Mouse (Mus musculus): Measurements from ENCODE around the gene Rbms1. TPM values are rescaled to one million over a fixed set of nuclear protein-coding genes. Genes with fewer than 3 reads are reported as not detected.
"Not testable (repeated sequence)": the region's sequence is repeated elsewhere in the genome, so short reads cannot be mapped to it uniquely, and the experiment has no call there.

The Rbms1 gene
- polyA plus RNA-seq, 1 experiment from 2014 or later: 117 TPM

GRCm38 (mm10) chr2:60837616-60838015 is 125.4 kb downstream of the Rbms1 start:
- Histone ChIP-seq H3K4me3 (replicated peaks) (no peak overlapping the region), H3K36me3 (peaks cover 27% of the 10 kb centered on the region), H3K27me3 (no peaks in the 10 kb centered on the region), H3K27ac (no peak overlapping the region), H3K4me1 (peaks cover 16% of the 10 kb centered on the region), H3K9me3 (replicated peaks) (no peaks in the 10 kb centered on the region), H3K4me2 (no peak overlapping the region), H3K9ac (no peak overlapping the region)
- ATAC-seq (replicated peaks; ENCODE audit: low FRiP score): no peak
- 68% methylated on average over 5 of the region's 5 CpGs for WGBS

GRCm38 (mm10) chr2:60836237-60836636 is 126.8 kb downstream of the Rbms1 start:
- Histone ChIP-seq H3K9me3 (replicated peaks) (no peaks in the 10 kb centered on the region), H3K4me3 (replicated peaks) (no peak overlapping the region), H3K36me3 (peaks cover 19% of the 10 kb centered on the region), H3K9ac (no peak overlapping the region), H3K27ac (no peak overlapping the region), H3K27me3 (no peaks in the 10 kb centered on the region), H3K4me1 (peaks cover 16% of the 10 kb centered on the region), H3K4me2 (no peak overlapping the region)
- ATAC-seq (replicated peaks; ENCODE audit: low FRiP score): no peak
- WGBS: 78% methylated on average over 7 of the region's 7 CpGs

GRCm38 (mm10) chr2:60834293-60834692 is 128.7 kb downstream of the Rbms1 start:
- WGBS: 82% methylated on average over 7 of the region's 7 CpGs
- Histone ChIP-seq H3K4me2 (no peak overlapping the region), H3K36me3 (peaks cover 11% of the 10 kb centered on the region; the same call in 1 of the 2 replicates), H3K9ac (no peak overlapping the region), H3K27ac (no peak overlapping the region), H3K27me3 (no peaks in the 10 kb centered on the region), H3K4me1 (peaks cover 16% of the 10 kb centered on the region), H3K4me3 (replicated peaks) (no peak overlapping the region), H3K9me3 (replicated peaks) (no peaks in the 10 kb centered on the region)
- no peak for ATAC-seq (replicated peaks; ENCODE audit: low FRiP score)

- WGBS: 82% methylated on average over 8 of the region's 8 CpGs
- H3K36me3 ChIP-seq: peaks cover 11% of the 10 kb centered on the region; the same call in 1 of the 2 replicates
- no peak overlapping the region for H3K9ac ChIP-seq
- ATAC-seq (replicated peaks; ENCODE audit: low FRiP score): no peak
- H3K27ac ChIP-seq: no peak overlapping the region
- H3K4me1 ChIP-seq: peaks cover 18% of the 10 kb centered on the region
- H3K27me3 ChIP-seq: no peaks in the 10 kb centered on the region
- no peak overlapping the region for H3K4me2 ChIP-seq
- H3K4me3 ChIP-seq (replicated peaks): no peak overlapping the region
- H3K9me3 ChIP-seq (replicated peaks): no peaks in the 10 kb centered on the region
Measured at GRCm38 (mm10) chr2:60832254-60832653, 130.7 kb downstream of the Rbms1 start.

GRCm38 (mm10) chr2:60830464-60830863 is 132.5 kb downstream of the Rbms1 start:
- 40% methylated on average over 1 of the region's 1 CpGs for WGBS
- H3K9me3 ChIP-seq (replicated peaks); H3K9ac ChIP-seq; H3K4me3 ChIP-seq (replicated peaks); H3K27me3 ChIP-seq; ATAC-seq (replicated peaks; ENCODE audit: low FRiP score); H3K4me2 ChIP-seq; H3K36me3 ChIP-seq; H3K27ac ChIP-seq: not testable (repeated sequence)
- H3K4me1 ChIP-seq: peaks cover 20% of the 10 kb centered on the region

DNA sequence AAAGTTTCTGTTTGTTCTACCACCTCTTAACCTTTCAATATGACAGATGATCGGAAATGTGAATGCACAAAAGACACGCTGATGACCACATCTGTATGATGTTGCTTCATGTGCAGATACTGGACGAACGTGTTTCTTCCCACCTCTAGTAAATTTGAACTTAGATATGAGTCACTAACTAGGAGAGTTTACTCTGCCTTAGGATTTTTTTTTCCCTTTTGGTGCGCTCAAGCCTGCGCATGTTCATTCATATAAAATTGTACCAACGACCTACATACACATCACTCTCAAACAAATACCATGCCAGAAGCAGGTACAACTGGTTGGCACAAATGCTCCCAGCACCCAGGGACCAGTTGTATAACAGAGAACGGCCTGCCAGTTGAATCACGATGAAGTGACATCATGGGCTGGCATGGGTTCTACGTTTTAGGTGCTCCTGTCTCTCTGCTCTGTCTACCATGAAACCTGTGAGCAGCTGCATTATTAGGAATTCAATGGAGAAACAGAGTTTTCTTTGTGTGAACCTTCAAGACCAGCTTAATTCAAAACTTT is 134.0 kb downstream of the Rbms1 start:
- 0 out of 2 replicates have a peak, but pooled peaks cover 3% of the 10 kb centered on the region for H3K36me3 ChIP-seq
- H3K9me3 ChIP-seq (replicated peaks): no peaks in the 10 kb centered on the region
- H3K27ac ChIP-seq: no peak overlapping the region
- H3K4me2 ChIP-seq: no peak overlapping the region
- H3K9ac ChIP-seq: no peak overlapping the region
- 88% methylated on average over 10 of the region's 10 CpGs for WGBS
- H3K4me1 ChIP-seq: peaks cover 20% of the 10 kb centered on the region
- no peaks in the 10 kb centered on the region for H3K27me3 ChIP-seq
- H3K4me3 ChIP-seq (replicated peaks): no peak overlapping the region
- no peak for ATAC-seq (replicated peaks; ENCODE audit: low FRiP score)

GRCm38 (mm10) chr2:60827152-60827428 is 135.9 kb downstream of the Rbms1 start:
- WGBS: 56% methylated on average over 5 of the region's 5 CpGs
- 0 out of 2 replicates have a peak, but pooled peaks have one; percentile 9 for ATAC-seq (replicated peaks; ENCODE audit: low FRiP score)
- H3K27ac ChIP-seq: no peak overlapping the region

GRCm38 (mm10) chr2:60826406-60827151 is 136.4 kb downstream of the Rbms1 start:
- Histone ChIP-seq H3K9ac (no peak overlapping the region), H3K4me3 (replicated peaks) (no peak overlapping the region), H3K9me3 (replicated peaks) (no peaks in the 10 kb centered on the region), H3K27ac (no peak overlapping the region), H3K36me3 (no peaks in the 10 kb centered on the region), H3K4me2 (no peak overlapping the region), H3K27me3 (no peaks in the 10 kb centered on the region), H3K4me1 (peaks cover 20% of the 10 kb centered on the region)
- ATAC-seq (replicated peaks; ENCODE audit: low FRiP score): no peak
- 83% methylated on average over 11 of the region's 11 CpGs for WGBS

More at GRCm38 (mm10) chr2:60827152-60827428, 135.9 kb downstream of the Rbms1 start:
- Histone ChIP-seq H3K9me3 (replicated peaks) (no peaks in the 10 kb centered on the region), H3K4me3 (replicated peaks) (no peak overlapping the region), H3K4me1 (peaks cover 20% of the 10 kb centered on the region), H3K9ac (no peak overlapping the region), H3K27me3 (no peaks in the 10 kb centered on the region), H3K4me2 (no peak overlapping the region), H3K36me3 (no peaks in the 10 kb centered on the region)

GRCm38 (mm10) chr2:60825690-60826089 is 137.3 kb downstream of the Rbms1 start:
- Histone ChIP-seq H3K36me3 (no peaks in the 10 kb centered on the region), H3K27ac (no peak overlapping the region), H3K9me3 (replicated peaks) (no peaks in the 10 kb centered on the region), H3K4me1 (peaks cover 20% of the 10 kb centered on the region), H3K9ac (no peak overlapping the region), H3K27me3 (no peaks in the 10 kb centered on the region), H3K4me2 (no peak overlapping the region), H3K4me3 (replicated peaks) (no peak overlapping the region)
- no peak for ATAC-seq (replicated peaks; ENCODE audit: low FRiP score)
- 80% methylated on average over 4 of the region's 4 CpGs for WGBS

GRCm38 (mm10) chr2:60821635-60822034 is 141.4 kb downstream of the Rbms1 start:
- no peaks in the 10 kb centered on the region for H3K9me3 ChIP-seq (replicated peaks)
- ATAC-seq (replicated peaks; ENCODE audit: low FRiP score): no peak
- H3K4me3 ChIP-seq (replicated peaks): no peak overlapping the region
- WGBS: 91% methylated on average over 3 of the region's 3 CpGs
- peaks cover 15% of the 10 kb centered on the region for H3K4me1 ChIP-seq
- H3K27ac ChIP-seq: no peak overlapping the region
- no peaks in the 10 kb centered on the region for H3K27me3 ChIP-seq
- H3K4me2 ChIP-seq: no peak overlapping the region
- no peaks in the 10 kb centered on the region for H3K36me3 ChIP-seq
- H3K9ac ChIP-seq: no peak overlapping the region

DNA sequence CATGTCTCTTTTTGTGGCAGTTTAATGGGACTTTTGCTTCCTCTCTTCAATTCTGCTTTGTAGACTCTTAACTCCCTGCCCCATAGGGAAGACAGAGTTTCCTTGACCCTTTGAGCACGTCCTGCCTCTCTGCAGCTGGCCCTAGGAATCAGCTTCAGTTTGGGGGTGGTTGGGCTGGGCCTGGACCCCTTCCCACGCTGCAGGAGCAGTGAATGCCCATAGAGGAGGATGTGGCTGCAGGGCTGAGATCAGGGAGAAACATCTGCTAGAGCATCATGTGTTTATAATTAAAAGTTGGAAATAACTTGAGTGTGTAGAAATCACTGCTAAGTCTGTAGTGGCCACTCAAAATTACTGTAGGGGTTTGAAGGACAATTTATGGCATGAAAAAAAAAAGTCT is 144.4 kb downstream of the Rbms1 start:
- 28% methylated on average over 2 of the region's 2 CpGs for WGBS
- H3K9ac ChIP-seq: no peak overlapping the region
- H3K4me1 ChIP-seq: peaks cover 13% of the 10 kb centered on the region
- H3K27me3 ChIP-seq: no peaks in the 10 kb centered on the region
- H3K4me3 ChIP-seq (replicated peaks): no peak overlapping the region
- H3K36me3 ChIP-seq: no peaks in the 10 kb centered on the region
- H3K27ac ChIP-seq: no peak overlapping the region
- H3K4me2 ChIP-seq: no peak overlapping the region
- no peak for ATAC-seq (replicated peaks; ENCODE audit: low FRiP score)
- H3K9me3 ChIP-seq (replicated peaks): no peaks in the 10 kb centered on the region

DNA sequence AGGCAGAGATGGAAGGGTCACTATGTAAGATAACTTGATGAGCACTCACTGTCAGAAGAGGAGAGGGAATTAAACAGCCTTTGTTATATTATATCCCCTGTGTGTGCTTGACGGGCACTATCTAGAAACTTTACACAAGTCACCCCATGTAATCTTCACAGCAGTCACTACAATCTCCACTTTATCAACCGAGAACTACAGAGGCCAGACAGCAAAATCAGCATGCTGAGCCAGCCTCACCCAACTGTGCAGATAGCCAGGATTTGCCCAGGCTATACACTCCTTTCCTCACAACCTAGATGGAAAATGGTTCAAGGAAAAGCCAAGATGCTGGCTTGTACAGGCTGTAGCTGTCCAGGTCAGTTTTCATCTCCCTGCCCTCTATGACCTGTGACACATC is 146.7 kb downstream of the Rbms1 start:
- 81% methylated on average over 2 of the region's 2 CpGs for WGBS
- H3K9ac ChIP-seq: no peak overlapping the region

GRCm38 (mm10) chr2:60814788-60815187 is 148.2 kb downstream of the Rbms1 start:
- H3K36me3 ChIP-seq: no peaks in the 10 kb centered on the region
- H3K4me1 ChIP-seq: peaks cover 26% of the 10 kb centered on the region
- H3K9ac ChIP-seq: no peak overlapping the region
- H3K27ac ChIP-seq: no peak overlapping the region
- WGBS: 72% methylated on average over 6 of the region's 6 CpGs
- H3K4me2 ChIP-seq: no peak overlapping the region
- no peaks in the 10 kb centered on the region for H3K9me3 ChIP-seq (replicated peaks)
- no peak overlapping the region for H3K4me3 ChIP-seq (replicated peaks)
- no peak for ATAC-seq (replicated peaks; ENCODE audit: low FRiP score)
- H3K27me3 ChIP-seq: no peaks in the 10 kb centered on the region

More for the DNA sequence above, 146.7 kb downstream of the Rbms1 start:
- no peak for ATAC-seq (replicated peaks; ENCODE audit: low FRiP score)
- Histone ChIP-seq H3K27me3 (no peaks in the 10 kb centered on the region), H3K27ac (no peak overlapping the region), H3K4me2 (no peak overlapping the region), H3K36me3 (no peaks in the 10 kb centered on the region), H3K4me3 (replicated peaks) (no peak overlapping the region), H3K4me1 (peaks cover 21% of the 10 kb centered on the region), H3K9me3 (replicated peaks) (no peaks in the 10 kb centered on the region)

Data from kidney, embryonic 15.5 days (tissue).